Mouse (Mus musculus): ENCODE measurements at regions not wholly inside any gene's neighbourhood (a gene's known extent, or its start where the extent isn't known, plus 50 kb on each side); places are given as distances from the start of the nearest gene placed in this dataset.

DNA sequence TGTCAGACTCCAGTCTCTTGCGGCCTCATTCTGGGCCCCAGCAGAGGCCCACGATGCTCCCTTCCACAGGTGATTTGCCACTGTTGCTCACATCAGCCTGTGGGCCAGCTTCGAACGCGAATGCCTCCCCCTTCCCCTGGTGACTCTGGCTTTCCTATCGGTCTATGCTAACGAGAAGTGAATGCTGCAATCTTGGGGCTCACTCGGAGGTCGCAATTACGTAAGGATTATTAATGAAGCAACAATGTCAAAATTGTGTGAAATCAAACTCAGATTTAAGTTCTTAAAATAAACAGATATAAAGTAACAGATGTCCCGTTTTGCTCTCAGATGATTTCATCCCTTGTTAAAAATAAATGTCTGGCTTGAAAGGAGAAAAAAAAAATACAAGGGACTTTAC lies 572.3 kb downstream of the Bnc2 start:
- DNase-seq (ENCODE audit: low spot score): no peak

DNA sequence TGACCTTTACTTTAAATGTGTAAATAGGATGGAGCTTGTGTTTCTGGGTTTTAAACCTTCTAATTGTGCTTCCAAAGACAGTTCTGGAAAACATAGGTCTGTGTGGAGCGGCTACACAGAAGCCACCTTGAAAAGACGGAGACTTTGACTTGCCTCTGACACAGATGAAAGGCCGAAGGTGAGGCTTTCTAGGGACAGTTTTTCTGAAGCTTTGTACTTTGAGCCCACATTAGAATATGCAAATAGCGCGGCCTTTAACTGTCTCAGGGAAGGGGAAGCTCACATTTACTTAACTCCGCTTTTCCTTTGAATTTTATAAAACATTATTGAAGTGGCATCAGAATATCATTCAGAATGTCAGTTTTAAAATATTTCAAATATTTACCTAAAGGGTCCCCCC lies 566.5 kb downstream of the Bnc2 start:
- DNase-seq (ENCODE audit: low spot score): no peak

DNA sequence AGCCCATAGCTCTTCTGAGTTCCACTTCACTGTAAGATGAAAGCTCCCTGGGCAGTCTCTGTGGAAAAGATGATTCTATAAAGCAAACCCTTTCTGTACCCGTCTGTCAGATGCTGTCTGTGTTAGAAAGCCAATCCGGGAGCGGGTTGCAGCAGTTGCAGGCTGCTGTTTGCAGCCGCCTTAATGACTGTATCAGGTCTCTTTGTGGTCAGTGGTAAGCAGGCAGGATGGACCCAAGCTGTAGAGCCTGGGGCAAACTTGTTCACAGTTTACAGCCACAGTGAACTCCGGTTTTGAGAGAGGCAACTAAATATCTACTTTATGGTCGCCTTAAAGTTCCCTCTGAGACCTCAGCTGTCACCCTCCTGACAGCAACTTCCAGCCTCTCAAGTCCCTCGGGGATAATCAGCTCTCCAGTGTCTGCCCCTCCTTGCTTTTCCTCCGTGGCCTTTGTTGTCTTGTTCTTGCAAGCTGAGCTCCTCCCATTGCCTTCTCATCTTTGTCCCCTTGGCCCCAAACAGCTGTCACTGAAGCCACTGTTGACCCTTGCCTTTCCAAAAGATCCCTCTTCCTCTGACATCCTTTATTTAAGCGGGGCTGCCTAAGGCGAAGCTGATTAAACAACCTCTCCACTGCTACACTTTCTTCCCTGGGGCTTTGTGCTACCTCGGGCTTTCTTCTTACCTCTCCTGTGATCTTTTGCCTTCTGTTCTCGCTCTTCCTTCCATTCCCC lies 565.1 kb downstream of the Bnc2 start:
- DNase-seq (ENCODE audit: low spot score): no peak

DNA sequence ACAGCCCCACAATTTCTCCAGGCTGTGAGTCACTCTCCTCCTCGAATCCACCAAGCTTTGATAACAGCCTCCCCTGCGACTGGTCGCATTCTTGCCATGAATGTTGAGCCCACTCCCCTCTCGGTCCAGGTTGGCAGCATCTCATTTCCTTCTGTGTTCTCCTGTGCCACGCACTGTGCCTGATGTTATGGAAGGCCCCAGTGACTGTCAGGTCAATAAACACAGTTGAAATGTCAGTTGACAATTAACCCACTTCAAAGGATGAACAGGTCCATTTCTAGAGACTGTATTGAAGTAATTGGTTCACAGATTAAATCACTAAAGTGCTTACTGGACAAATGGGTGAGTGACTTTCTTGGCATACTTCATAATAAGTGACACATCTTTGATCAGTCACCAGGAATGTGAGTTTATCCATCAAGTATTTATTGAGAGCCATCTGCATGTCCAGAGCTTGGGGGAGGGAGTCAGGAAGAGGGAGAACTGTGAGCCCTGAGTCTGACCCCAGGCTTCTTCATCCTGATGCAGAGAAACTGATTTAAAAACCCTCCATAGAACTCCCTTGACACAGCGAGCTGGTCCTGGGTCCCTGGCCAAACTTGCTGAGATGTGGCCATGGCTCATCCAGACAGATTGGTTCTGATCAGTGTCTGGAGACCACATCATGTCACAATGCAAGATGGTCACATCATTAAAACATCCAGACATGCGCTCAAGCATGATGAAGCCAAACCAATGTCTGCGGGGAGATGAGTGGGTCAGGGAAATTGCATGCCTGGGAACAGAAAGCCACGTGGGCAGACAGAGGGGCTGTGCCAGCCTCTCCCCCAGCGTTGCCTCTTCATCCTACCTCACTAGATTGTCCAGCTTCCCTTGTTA lies 560.7 kb downstream of the Bnc2 start:
- DNase-seq (ENCODE audit: low spot score): no peak

DNA sequence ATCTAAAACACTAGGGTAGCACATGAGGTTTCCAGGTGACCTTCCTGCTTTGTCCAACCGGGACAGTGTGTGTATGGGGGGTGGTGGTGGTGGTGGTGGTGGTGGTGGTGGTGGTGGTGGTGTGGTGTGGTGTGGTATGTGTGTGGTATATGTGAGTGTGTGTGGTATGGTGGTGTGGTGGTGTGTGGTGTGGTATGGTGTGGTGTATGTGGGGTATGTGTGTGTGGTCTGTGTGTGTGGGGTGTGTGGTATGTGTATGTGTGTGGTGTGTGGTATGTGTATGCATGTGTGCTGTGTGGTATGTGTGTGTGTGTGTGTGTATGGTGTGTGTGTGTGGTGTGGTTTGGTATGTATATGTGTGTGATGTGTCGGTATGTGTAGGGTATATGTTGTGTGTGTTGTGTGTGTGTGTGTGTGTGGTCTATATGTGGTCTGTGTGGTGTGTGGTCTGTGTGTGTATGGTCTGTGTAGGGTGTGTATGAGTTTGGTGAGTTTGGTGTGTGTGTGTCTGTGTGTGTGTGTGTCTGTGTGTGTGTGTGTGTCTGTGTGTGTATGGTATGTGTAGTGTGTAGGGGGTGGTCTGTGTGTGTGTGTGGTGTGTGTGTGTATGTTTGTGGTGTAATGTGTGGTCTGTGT lies 556.7 kb downstream of the Bnc2 start:
- DNase-seq (ENCODE audit: low spot score): no peak

DNA sequence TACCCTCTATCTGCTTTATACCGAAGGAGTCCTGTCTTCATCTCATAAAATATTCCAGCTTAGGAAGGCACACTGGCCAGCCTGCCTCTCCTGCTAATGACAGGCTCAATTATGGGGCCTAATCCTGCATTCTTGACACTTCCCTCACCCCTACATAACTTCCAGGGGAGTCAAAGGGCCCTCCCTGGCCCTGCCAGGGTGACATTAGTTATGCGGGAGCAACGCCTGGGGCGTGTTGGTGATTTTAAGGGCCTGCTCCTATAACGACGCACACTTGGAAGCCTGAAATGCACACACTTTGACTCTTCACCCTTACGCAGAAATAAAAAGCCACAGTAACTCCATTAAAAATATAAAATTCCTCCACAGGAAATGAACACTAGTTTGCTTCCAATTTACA lies 555.5 kb downstream of the Bnc2 start:
- no peak for DNase-seq (ENCODE audit: low spot score)

DNA sequence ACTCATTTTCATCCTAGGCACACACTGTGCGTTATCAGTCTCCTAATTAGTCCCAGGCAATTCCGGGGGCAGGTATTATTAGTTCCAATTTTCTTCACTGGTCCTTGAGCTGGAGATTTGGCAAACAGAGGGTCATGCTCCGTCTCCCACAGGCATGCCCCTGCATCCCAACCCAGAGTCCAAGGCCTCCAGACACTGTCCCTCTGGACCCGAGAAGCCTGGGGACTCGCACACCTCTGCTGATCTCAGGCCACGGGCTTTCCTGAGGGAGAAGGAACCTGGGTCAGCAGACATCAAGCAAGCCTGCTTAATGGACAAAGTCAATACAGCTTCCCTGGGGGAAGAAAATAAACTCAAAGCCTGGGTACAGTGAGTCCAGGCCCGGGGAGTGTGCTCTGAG lies 554.7 kb downstream of the Bnc2 start:
- DNase-seq (ENCODE audit: low spot score): no peak

DNA sequence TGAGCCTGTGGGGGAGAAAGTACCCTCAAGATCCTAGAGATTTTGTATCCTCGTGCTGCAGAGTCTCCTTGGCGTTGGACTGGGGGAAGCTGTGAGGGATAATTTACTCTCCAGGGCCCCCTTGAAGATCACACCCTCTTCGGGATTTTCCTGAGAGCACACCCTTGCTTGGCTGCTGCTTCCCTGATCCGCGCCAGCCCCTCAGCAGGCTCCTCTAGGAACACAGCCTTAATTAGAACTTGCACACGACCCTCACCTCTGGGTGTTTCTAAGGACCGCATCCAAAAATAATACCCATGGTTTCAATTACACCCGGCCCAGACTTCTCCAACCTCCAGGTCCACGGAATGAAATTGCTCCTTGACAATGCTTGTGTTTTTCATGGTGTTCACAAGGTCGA lies 553.6 kb downstream of the Bnc2 start:
- no peak for DNase-seq (ENCODE audit: low spot score)

DNA sequence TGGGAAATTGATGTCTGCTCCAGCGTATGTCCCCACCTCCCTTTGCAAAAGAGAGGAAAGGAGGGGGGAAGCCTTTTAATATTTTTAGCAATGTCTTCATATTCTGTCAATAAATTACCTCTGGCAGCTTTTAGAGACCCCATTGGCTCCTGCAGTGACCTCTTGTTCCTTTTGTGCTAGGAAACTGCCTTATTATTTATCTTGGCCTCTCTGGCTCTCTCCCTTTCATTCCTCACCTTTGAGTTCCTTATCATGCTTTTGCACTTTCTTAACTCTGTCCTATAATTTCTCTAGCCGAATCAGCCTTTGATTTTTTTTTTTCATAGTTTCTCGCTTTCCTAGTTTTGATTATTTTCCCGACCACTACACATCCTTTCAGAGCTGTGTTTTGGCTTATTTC lies 548.7 kb downstream of the Bnc2 start:
- no peak for DNase-seq (ENCODE audit: low spot score)

DNA sequence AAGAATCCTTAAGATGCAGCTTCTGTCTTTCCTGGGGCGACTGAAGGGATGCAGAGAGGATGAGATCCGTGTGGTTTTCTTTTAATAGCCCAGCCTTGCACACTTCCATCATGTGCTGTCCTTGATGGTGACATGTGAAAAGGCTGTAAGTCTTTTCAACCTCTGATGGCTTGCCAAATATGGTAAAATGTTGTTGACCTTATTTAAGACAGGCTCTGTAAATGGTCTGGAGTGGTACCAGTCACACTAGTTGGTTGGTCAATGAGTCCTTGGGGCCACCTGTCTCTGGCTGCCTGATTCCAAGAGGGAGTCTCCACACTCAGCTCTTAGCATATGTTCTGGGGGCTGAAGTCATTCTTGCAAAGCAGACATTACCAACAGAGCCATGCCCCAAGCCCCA lies 547.7 kb downstream of the Bnc2 start:
- no peak for DNase-seq (ENCODE audit: low spot score)

DNA sequence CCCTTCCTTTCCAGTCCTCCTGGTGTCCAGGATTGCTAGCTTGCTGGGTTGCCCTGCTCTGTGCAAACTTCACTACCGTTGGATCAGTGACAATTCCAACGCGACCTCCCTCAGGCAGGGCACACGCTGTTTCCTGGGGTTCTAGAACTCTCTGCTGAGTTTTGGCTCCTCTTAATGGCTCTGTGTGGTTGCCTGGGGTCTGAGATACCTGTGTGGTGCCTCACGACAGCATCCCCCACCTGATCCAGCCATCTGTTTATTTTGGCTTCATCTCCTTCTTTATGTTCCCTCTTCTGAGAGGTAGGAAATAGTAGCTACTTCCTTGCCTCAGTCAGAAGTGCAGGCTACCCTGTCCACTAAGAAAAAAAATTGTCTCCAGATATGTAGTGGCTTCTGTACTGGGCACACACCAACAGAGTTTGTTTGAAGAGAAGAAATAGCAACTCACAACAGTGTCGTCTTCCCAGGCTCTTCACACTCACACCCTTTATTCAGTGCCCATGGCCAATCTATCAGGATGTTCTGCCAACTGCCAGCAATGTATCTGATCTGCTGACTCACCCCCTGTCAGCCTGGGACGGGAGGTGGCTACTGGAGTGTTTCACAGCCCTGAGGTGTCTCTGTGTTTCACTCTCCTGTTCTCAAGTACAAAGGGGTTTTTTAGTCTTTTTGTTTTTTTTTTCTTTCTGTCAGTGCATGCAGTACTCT lies 544.1 kb downstream of the Bnc2 start:
- no peak for DNase-seq (ENCODE audit: low spot score)

DNA sequence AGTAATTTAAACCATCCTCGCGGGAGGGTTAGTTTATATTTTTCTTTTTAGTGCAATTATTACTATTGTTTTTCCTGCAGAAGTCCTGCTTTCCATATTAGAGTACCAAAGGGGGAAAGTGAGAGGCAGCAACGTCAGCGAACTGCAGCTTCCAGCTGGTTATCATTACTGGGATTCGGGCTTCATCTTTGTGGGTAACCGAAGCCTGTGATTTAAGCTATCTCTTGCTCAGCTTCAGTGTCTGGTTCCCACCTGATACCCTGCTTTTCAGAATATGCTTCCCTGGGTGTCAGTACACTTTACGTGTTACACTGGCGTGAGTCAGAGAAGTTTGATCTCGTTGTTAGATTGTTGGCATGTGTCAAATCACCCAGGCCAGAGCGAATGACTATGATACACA lies 539.3 kb downstream of the Bnc2 start:
- DNase-seq (ENCODE audit: low spot score): no peak

DNA sequence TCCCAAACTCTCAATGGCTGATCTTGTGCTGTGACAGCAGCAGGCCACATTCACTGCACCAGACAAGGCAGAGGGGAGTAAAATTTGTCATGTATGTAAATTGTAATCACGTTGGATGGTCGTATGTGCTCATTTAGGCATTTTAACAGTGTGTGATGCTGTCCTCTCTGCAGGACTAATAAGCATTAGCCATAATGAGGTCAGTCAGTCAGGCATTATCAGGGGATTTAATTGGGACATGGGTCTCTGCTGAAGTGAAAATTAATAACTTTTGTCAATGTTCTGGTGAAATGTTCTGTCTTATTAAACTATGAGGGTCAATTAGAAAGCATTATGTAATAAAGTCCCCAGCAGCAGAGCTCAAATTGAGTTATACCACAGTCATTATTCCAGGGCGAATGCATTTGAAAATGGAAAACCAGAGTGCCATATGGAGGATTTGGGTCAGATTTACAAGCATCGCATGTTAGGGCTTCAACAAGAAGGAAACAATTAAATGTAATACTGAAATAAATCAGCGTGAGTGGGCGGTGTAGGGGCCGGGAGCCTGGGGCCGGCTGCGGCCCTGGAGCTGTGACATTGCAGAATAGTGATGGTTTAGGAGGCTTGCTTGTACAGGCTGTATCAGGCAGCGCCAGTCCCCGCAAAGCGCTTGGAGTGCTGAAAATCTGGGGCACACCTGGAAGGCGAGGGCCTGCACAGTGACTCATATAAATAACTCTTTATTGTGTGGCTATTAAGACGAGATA lies 537.7 kb downstream of the Bnc2 start:
- DNase-seq (ENCODE audit: low spot score): no peak

DNA sequence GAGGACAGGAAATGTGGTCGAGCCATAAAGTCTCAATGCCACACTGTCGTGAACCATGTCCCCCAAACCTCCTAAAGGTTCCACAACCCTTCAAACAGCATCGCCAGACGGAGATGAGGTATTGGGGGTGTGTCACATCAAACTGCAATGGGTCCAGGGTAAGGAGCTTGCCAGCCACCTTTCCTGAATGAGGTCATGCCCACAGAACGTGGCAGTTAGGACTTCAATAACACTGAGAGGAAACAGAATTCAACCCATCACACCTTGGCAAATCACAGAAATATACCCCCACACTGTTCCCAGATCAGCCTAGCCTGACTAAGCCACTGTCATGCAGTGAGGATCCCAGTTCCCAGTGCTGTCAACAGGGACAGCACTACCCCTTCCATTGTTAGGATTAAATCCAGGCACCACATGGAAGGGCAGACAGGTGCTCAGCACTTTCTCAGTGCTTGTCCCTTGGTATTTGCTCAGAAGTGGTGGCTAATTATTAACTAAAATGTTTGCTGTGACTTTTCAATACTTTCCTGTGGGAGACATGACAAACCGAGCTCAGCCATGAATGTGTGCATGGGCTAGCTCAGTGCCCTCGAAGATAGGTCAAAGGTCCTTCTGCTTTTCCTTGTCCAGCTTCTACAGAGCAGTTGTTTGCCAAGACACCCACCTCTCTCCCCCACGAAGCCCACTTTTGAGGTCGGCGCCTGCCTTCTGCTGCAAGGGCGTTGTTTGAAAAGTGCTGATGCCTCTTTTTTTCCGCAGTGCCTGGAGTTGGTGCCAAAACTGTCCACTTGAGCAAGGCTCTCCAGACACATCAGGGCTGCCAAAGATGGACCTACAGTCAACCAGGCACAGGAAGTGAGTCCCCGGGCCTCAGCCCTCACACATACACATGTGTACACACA lies 525.7 kb downstream of the Bnc2 start:
- DNase-seq (ENCODE audit: low spot score): no peak

DNA sequence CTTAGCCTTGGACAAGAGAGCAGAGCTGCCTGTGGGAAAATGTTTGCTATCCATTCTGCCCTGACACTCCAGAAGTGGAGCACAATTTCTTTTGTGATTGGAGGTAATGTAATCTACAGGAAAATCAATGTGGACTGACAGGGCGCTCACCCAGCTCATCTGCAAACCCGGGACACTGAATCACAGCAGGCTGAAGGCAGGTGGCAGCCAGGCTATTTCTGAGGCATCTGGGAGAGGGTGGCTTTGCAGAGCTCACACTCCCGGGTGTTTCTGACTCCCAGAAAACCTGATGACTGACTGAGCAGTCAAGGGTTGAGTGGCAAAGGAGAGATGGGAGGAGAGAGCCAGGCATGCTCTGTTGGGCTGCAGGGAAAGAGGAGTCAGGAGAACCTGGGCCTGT lies 524.4 kb downstream of the Bnc2 start:
- no peak for DNase-seq (ENCODE audit: low spot score)

DNA sequence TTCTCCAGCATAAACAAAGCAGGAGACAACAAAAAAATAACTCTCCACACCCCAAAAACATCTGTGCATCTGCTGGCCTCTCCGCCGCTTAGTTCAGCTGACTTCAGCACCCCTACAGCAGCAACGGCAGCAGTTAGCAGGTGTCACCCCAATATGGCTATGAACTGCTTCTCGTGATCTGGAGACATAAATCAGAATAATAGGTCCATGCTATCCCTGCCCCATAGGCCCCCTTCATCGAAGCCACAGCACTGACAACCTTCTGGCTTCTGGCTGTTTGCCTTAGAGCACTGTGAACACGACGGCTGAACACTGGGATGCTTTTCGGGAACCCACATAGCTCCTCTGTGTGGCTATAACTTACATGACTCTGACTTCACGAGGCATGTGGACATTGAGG lies 523.8 kb downstream of the Bnc2 start:
- DNase-seq (ENCODE audit: low spot score): no peak

DNA sequence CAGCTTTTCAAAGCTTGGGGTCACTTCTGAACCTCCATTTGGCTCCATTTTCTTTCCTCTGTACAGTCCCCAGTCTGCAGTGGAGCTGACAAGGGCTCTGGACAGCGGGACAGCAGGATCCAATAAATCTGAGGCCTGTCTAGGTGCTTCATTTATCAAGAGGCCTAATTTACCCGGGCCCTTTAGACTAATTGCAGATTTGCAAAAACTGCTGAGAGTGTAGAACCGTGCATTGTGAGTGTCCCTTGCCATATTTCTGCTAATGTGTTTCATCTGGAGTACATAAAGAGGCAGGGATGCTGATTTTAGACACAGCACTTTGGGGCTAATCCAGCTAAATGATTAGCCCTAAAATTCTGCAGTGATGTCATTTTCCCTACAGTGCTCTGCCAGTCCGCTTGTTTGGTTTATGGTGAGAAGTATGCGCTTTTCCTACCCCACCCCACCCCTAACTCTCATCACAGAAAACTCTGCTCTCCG lies 523.1 kb downstream of the Bnc2 start:
- no peak for DNase-seq (ENCODE audit: low spot score)

DNA sequence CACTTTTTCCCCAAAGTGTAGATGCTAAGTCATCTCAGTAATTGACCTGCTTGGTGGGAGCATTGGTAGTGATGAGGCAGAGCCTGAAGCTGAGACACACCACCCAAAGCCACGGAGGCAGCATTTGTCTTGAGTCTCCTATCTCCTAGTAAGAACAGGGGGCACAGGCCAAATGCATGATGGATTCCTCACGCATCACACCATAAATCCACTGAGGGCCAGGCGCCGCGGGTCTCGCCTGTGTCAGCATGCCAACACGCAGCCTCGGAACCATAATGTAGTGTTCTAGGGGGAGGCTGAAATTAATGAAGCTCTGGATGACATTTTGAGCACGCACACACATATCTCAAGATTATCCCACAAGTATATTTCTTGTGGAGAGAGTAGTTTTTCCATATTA lies 521.5 kb downstream of the Bnc2 start:
- DNase-seq (ENCODE audit: low spot score): no peak

DNA sequence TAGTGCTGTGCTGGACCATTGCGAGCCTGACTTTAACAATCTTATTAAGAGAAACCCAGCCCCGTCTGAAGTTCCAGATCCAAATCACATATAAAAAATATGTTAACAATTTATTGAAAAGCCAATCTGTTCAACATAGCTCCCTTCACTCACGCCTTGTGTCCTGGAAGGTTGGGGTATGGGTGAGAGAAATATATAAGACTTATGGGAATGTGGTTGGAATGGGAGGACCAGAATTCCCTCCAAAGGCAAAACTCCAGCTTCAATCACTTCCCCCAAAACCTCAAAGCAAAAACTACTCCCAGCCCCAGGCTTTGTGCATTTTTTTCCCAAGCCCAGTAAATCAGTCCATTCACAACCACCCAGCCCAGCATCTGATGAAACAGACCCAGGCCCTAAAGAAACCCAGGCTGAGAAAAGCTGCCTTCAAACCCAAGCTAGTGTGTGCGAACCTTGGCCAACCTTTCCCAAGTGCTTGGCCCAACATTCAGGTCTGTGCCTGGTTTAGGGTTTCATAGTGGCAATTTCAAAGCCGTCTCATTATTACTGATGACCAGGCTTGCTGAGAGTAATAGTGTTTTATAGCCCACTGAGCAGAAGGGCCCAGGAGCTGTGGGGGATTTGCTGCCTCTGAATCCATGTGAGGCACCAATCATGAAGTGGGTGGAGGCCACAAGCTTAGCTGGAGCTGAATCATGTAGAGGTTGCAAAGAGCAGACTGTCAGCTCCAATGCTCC lies 517.0 kb downstream of the Bnc2 start:
- DNase-seq (ENCODE audit: low spot score): no peak

DNA sequence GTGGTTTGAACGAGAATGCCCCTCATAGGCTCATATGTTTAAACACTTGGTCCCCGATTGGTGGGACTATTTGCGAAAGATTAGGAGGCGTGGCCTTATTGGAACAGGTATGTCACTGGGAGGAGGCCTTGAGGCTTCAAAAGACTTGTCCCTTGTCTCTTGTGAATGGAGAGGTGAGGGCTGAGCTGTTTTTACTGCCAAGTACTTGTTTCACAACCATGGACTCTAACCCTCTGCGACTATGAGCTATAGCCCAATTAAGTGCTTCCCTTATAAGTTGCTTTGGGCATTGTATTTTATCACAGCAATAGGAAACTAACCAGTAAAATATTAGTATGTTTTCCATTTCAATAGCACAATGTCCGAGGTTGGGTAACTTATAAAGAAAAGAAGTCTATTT lies 511.7 kb downstream of the Bnc2 start:
- DNase-seq (ENCODE audit: low spot score): no peak

Measured in urinary bladder, postnatal 25 days (tissue).